Mouse (Mus musculus) liver, adult 2 months (tissue): ENCODE measurements around the gene Sema4c.

Experiments
- CTCF ChIP-seq: fragments of 200-500 bp; IDR thresholded peaks from 2 replicates; pipeline ENCODE4 v1.5.1; 2011; ENCODE audit warnings: low read depth, low read length, control low read depth
- POLR2A ChIP-seq: fragments of 200-500 bp; IDR thresholded peaks from 2 replicates; pipeline ENCODE4 v1.6.1; 2011; ENCODE audit warnings: low read length, control low read depth; ENCODE audit not compliant: insufficient read depth; ENCODE audit errors: extremely low read depth

- TF ChIP-seq CTCF (no peak), POLR2A (no peak)
Observed at GRCm38 (mm10) chr1:36571627-36572026, 13.5 kb upstream of the Sema4c start.
